Mouse (Mus musculus) CH12.LX (cell line): ENCODE data around the gene Nucb1.

ENCODE experiments used
- EP300 ChIP-seq: IDR thresholded peaks from 2 replicates; pipeline ENCODE4 v1.6.1; 2011; ENCODE audit warnings: low read length, improper control_type of control experiment
- MXI1 ChIP-seq: IDR thresholded peaks from 2 replicates; pipeline ENCODE4 v1.6.1; 2011; ENCODE audit warnings: mild to moderate bottlenecking, low read depth, low read length, improper control_type of control experiment
- MYC ChIP-seq: IDR thresholded peaks from 2 replicates; pipeline ENCODE4 v1.6.1; 2011; ENCODE audit warnings: low read depth, mild to moderate bottlenecking, improper control_type of control experiment, low read length
- NELFE ChIP-seq: IDR thresholded peaks from 2 replicates; pipeline ENCODE4 v1.6.1; 2011; ENCODE audit warnings: low read depth, low read length, improper control_type of control experiment
- POLR2AphosphoS2 ChIP-seq: IDR thresholded peaks from 2 replicates; pipeline ENCODE4 v1.6.1; 2011; ENCODE audit warnings: low read depth, low read length, improper control_type of control experiment
- UBTF ChIP-seq: IDR thresholded peaks from 2 replicates; pipeline ENCODE4 v1.6.1; 2012; ENCODE audit warnings: low read depth, mild to moderate bottlenecking, inconsistent platforms, low read length, improper control_type of control experiment, moderate library complexity

GRCm38 (mm10) chr7:45554744-45555143 lies 44.5 kb upstream of the Nucb1 start, which contains the start of gene Hsd17b14:
- TF ChIP-seq MXI1 = no peak
- no peak for TF ChIP-seq NELFE
- TF ChIP-seq UBTF = no peak
- no peak for TF ChIP-seq POLR2AphosphoS2
- TF ChIP-seq EP300 = no peak
- no peak for TF ChIP-seq MYC
